In genomic region chrX:87891916-87892315, GRCm38 (mm10) we compare ENCODE assay signal across 27 mouse cellular contexts.
"Had no signal": no experiment of that assay in that cellular context is flagged by ENCODE, and none has a peak within 500 bp of the region (broad histone marks: within the 10 kb centered on the region; RNA-seq: fewer than 3 reads in every experiment).

No protein-coding gene starts in this region.

- H3K4me3 ChIP-seq: limb, embryonic 10.5 days; limb, embryonic 12.5 days; limb, embryonic 13.5 days; limb, embryonic 15.5 days; liver, embryonic 12.5 days; liver, embryonic 13.5 days; liver, embryonic 15.5 days; lung, embryonic 15.5 days; megakaryocyte, embryonic 14.5 days; midbrain, embryonic 10.5 days; midbrain, embryonic 12.5 days; midbrain, embryonic 13.5 days; midbrain, embryonic 15.5 days; myocyte had no signal

- H3K9me3 ChIP-seq: limb, embryonic 10.5 days; limb, embryonic 12.5 days; limb, embryonic 13.5 days; limb, embryonic 15.5 days; liver, embryonic 12.5 days; liver, embryonic 13.5 days; liver, embryonic 15.5 days; lung, embryonic 15.5 days; megakaryocyte, embryonic 14.5 days; midbrain, embryonic 10.5 days; midbrain, embryonic 12.5 days; midbrain, embryonic 13.5 days; midbrain, embryonic 15.5 days had no signal

- H3K4me1 ChIP-seq: limb, embryonic 10.5 days; limb, embryonic 12.5 days; limb, embryonic 13.5 days; limb, embryonic 15.5 days; liver, embryonic 12.5 days; liver, embryonic 13.5 days; liver, embryonic 15.5 days; lung, embryonic 15.5 days; megakaryocyte, embryonic 14.5 days; midbrain, embryonic 10.5 days; midbrain, embryonic 12.5 days; midbrain, embryonic 13.5 days; midbrain, embryonic 15.5 days had no signal

- H3K27me3 ChIP-seq: limb, embryonic 12.5 days; limb, embryonic 13.5 days; limb, embryonic 15.5 days; liver, embryonic 12.5 days; liver, embryonic 13.5 days; liver, embryonic 15.5 days; lung, embryonic 15.5 days; megakaryocyte, embryonic 14.5 days; midbrain, embryonic 12.5 days; midbrain, embryonic 13.5 days; midbrain, embryonic 15.5 days had no signal

- H3K36me3 ChIP-seq: limb, embryonic 10.5 days; limb, embryonic 12.5 days; limb, embryonic 13.5 days; limb, embryonic 15.5 days; liver, embryonic 12.5 days; liver, embryonic 13.5 days; liver, embryonic 15.5 days; lung, embryonic 15.5 days; midbrain, embryonic 10.5 days; midbrain, embryonic 12.5 days; midbrain, embryonic 13.5 days; midbrain, embryonic 15.5 days had no signal

- DNase-seq: left cerebral cortex, postnatal 4 days; liver; liver, embryonic 13.5 days; liver, postnatal 0 days; lung, adult 18-20 months; lung, adult 2 months; lung, embryonic 14.5 days; lung, postnatal 10 days; lung, postnatal 14 days; lung, postnatal 36 days; lung, postnatal 4 days; midbrain, embryonic 14.5 days had no signal

- H3K27ac ChIP-seq: limb, embryonic 10.5 days; limb, embryonic 12.5 days; limb, embryonic 13.5 days; limb, embryonic 15.5 days; liver, embryonic 12.5 days; liver, embryonic 13.5 days; liver, embryonic 14.5 days; liver, embryonic 15.5 days; lung, embryonic 15.5 days; macrophage; midbrain, embryonic 10.5 days; midbrain, embryonic 12.5 days; midbrain, embryonic 13.5 days; midbrain, embryonic 15.5 days had no signal
